ENCODE assay signal across 15 mouse cellular contexts in the genomic region with DNA sequence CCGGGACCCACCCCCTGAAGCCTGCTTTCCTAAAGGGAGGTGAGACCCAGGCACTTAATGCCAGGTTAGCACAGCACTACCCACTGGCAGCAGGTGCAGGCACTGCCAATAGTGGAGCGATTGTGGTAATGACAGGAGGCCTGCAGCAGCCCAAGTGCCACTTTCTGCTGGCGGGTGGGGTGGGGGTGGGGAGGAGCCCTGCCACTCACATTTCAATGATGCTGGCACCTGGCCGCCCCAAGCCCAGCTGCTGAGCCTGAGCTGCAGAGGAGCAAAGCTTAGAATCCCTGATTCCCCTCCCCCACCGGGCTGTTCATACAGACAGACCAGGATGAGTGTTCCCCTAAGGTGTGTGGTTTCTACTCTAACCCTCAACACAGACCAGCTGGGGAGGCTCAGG. TPM values are rescaled to one million over a fixed set of nuclear protein-coding genes. Genes with fewer than 3 reads are reported as not detected.
DNase-seq lines count a peak whose midpoint lies in the region; ATAC-seq and TF ChIP-seq lines count a peak whose summit lies in the region.
"Had no signal": no experiment of that assay in that cellular context is flagged by ENCODE, and none has a peak within 500 bp of the region (broad histone marks: within the 10 kb centered on the region; RNA-seq: fewer than 3 reads in every experiment).

No protein-coding gene starts in this region.

- H3K4me1 ChIP-seq in hindbrain, embryonic 10.5 days (replicated peaks): peaks cover 37% of the 10 kb centered on the region
- peaks cover 8% of the 10 kb centered on the region for H3K4me1 ChIP-seq in hindbrain, embryonic 16.5 days (ENCODE audit: control insufficient read depth, insufficient read depth, low read depth, low read length)
- H3K4me1 ChIP-seq in neural tube, embryonic 13.5 days (replicated peaks): peaks cover 20% of the 10 kb centered on the region
- H3K4me1 ChIP-seq in forebrain, postnatal 0 days (ENCODE audit: insufficient read depth): no peaks in the 10 kb centered on the region

- no peak overlapping the region for H3K4me3 ChIP-seq in hindbrain, embryonic 10.5 days
- H3K4me3 ChIP-seq in hindbrain, embryonic 16.5 days (ENCODE audit: low read length): no peak overlapping the region
- H3K4me3 ChIP-seq in neural tube, embryonic 13.5 days: no peak overlapping the region
- H3K4me3 ChIP-seq in forebrain, postnatal 0 days (ENCODE audit: low read depth, low read length): no peak overlapping the region
- H3K4me3 ChIP-seq: intestine, embryonic 15.5 days; liver, embryonic 13.5 days had no signal

- H3K27me3 ChIP-seq in hindbrain, embryonic 10.5 days (ENCODE audit: insufficient read depth, poor library complexity, severe bottlenecking): peaks cover 45% of the 10 kb centered on the region
- peaks cover 4% of the 10 kb centered on the region for H3K27me3 ChIP-seq in hindbrain, embryonic 16.5 days (replicated peaks; ENCODE audit: control insufficient read depth, insufficient read depth, low read length)
- H3K27me3 ChIP-seq in neural tube, embryonic 13.5 days: peaks cover 35% of the 10 kb centered on the region
- no peaks in the 10 kb centered on the region for H3K27me3 ChIP-seq in forebrain, postnatal 0 days (ENCODE audit: insufficient read depth, low read length)

- H3K36me3 ChIP-seq in hindbrain, embryonic 10.5 days: no peaks in the 10 kb centered on the region
- H3K36me3 ChIP-seq in hindbrain, embryonic 16.5 days (ENCODE audit: control insufficient read depth, insufficient read depth, low read length): no peaks in the 10 kb centered on the region
- no peaks in the 10 kb centered on the region for H3K36me3 ChIP-seq in neural tube, embryonic 13.5 days
- H3K36me3 ChIP-seq in forebrain, postnatal 0 days (ENCODE audit: insufficient read depth): no peaks in the 10 kb centered on the region
- H3K36me3 ChIP-seq: G1E; intestine, embryonic 15.5 days; liver, embryonic 13.5 days had no signal

- no peak for ATAC-seq in hindbrain, embryonic 16.5 days
- 0 out of 2 replicates have a peak, but pooled peaks have one; percentile 32 for ATAC-seq in neural tube, embryonic 13.5 days (ENCODE audit: low read depth)
- ATAC-seq in forebrain, postnatal 0 days: peak; percentile 46; the same call in 1 of the 2 replicates
- ATAC-seq: intestine, embryonic 15.5 days had no signal

- no peak for TF ChIP-seq CTCF in forebrain, postnatal 0 days (IDR thresholded peaks at IDR 0.05; ENCODE audit: low read depth)

- no peak for DNase-seq in hindbrain, embryonic 10.5 days (ENCODE audit: low spot score)
- no peak for DNase-seq in neural tube, embryonic 10.5 days (ENCODE audit: extremely low spot score, low spot score)
- DNase-seq in forebrain, postnatal 0 days: peak; percentile 38
- DNase-seq in thymus, postnatal 36 days: peak; percentile 76 to 88
- no peak for DNase-seq in layer of hippocampus, postnatal 25 days (ENCODE audit: extremely low spot score in 1 of 2, low spot score in 1 of 2)
- DNase-seq in heart, postnatal 14 days: no peak
- DNase-seq: adrenal gland, postnatal 14 days; layer of hippocampus, adult 9-11 months; liver, embryonic 13.5 days had no signal

- intact Hi-C loops in heart, postnatal 14 days (cut with DNase I): no loop called here

- WGBS in hindbrain, embryonic 10.5 days: 34% methylated on average over 5 of the region's 5 CpGs
- WGBS in hindbrain, embryonic 16.5 days: 48% methylated on average over 4 of the region's 5 CpGs
- WGBS in neural tube, embryonic 13.5 days: 28% methylated on average over 5 of the region's 5 CpGs
- WGBS in forebrain, postnatal 0 days: 19% methylated on average over 5 of the region's 5 CpGs

- no peak overlapping the region for H3K9ac ChIP-seq in hindbrain, embryonic 16.5 days (ENCODE audit: low read depth, low read length)
- no peak overlapping the region for H3K9ac ChIP-seq in neural tube, embryonic 13.5 days
- H3K9ac ChIP-seq in forebrain, postnatal 0 days: no peak overlapping the region
- H3K9ac ChIP-seq: intestine, embryonic 15.5 days; liver, embryonic 13.5 days had no signal

- no peaks in the 10 kb centered on the region for H3K9me3 ChIP-seq in hindbrain, embryonic 10.5 days
- H3K9me3 ChIP-seq in hindbrain, embryonic 16.5 days (ENCODE audit: control insufficient read depth, low read length): no peaks in the 10 kb centered on the region
- no peaks in the 10 kb centered on the region for H3K9me3 ChIP-seq in neural tube, embryonic 13.5 days
- H3K9me3 ChIP-seq in forebrain, postnatal 0 days (ENCODE audit: low read length): no peaks in the 10 kb centered on the region
- H3K9me3 ChIP-seq: G1E; intestine, embryonic 15.5 days; liver, embryonic 13.5 days had no signal

- H3K4me2 ChIP-seq in hindbrain, embryonic 16.5 days (ENCODE audit: low read length): no peak overlapping the region
- no peak overlapping the region for H3K4me2 ChIP-seq in neural tube, embryonic 13.5 days
- no peak overlapping the region for H3K4me2 ChIP-seq in forebrain, postnatal 0 days (ENCODE audit: low read depth)
- H3K4me2 ChIP-seq: intestine, embryonic 15.5 days; liver, embryonic 13.5 days had no signal

- 0 out of 2 replicates have a peak overlapping the region, but pooled peaks have one; percentile 5 for H3K27ac ChIP-seq in hindbrain, embryonic 10.5 days
- no peak overlapping the region for H3K27ac ChIP-seq in hindbrain, embryonic 16.5 days (ENCODE audit: low read depth, low read length)
- H3K27ac ChIP-seq in neural tube, embryonic 13.5 days (replicated peaks): no peak overlapping the region
- H3K27ac ChIP-seq in forebrain, postnatal 0 days (ENCODE audit: low read depth, low read length): no peak overlapping the region
- H3K27ac ChIP-seq: intestine, embryonic 15.5 days; kidney, postnatal 0 days; liver, embryonic 13.5 days had no signal

RNA-seq across cellular contexts. Expression of a gene that starts 8.6 kb away (rescaled TPM):
- polyA plus RNA-seq in hindbrain, embryonic 10.5 days (2016; fragmentation: Nextera tagmentation; extraction: Ambion mirVana): 1.5 and 4.2 TPM in 2 replicates
- 2.1 and 2.7 TPM in 2 replicates for polyA plus RNA-seq in hindbrain, embryonic 16.5 days (2015; fragmentation: Nextera tagmentation; extraction: Ambion mirVana)
- polyA plus RNA-seq in neural tube, embryonic 13.5 days (2015; fragmentation: Nextera tagmentation; extraction: Ambion mirVana): 2.5 TPM in 2 replicates
- 11.3 and 13.3 TPM in 2 replicates for total RNA-seq in forebrain, postnatal 0 days (2014; rRNA removed)
- polyA plus RNA-seq in forebrain, postnatal 0 days (2015; fragmentation: Nextera tagmentation; extraction: Ambion mirVana): 4.6 and 6.1 TPM in 2 replicates
- 10 to 100 TPM; 45.3 to 50.7 TPM for total RNA-seq in layer of hippocampus, postnatal 25 days (2021)
- total RNA-seq in heart, postnatal 14 days (2021): not detected
- total RNA-seq: adrenal gland, postnatal 14 days had no signal
- polyA plus RNA-seq: G1E; heart, postnatal 0 days; kidney, postnatal 0 days; liver, embryonic 13.5 days had no signal

RNA-seq across cellular contexts. Expression of a gene that starts 23.4 kb away (rescaled TPM):
- 29.0 and 42.2 TPM in 2 replicates for polyA plus RNA-seq in hindbrain, embryonic 10.5 days (2016; fragmentation: Nextera tagmentation; extraction: Ambion mirVana)
- polyA plus RNA-seq in hindbrain, embryonic 16.5 days (2015; fragmentation: Nextera tagmentation; extraction: Ambion mirVana): 70.5 and 72.8 TPM in 2 replicates
- 61.2 and 64.5 TPM in 2 replicates for polyA plus RNA-seq in neural tube, embryonic 13.5 days (2015; fragmentation: Nextera tagmentation; extraction: Ambion mirVana)
- total RNA-seq in forebrain, postnatal 0 days (2014; rRNA removed): 63.0 and 64.2 TPM in 2 replicates
- 61.0 and 69.8 TPM in 2 replicates for polyA plus RNA-seq in forebrain, postnatal 0 days (2015; fragmentation: Nextera tagmentation; extraction: Ambion mirVana)
- 10 to 100 TPM; 46.6 to 47.0 TPM for total RNA-seq in layer of hippocampus, postnatal 25 days (2021)
- 10 to 100 TPM; 33.4 to 35.7 TPM for total RNA-seq in heart, postnatal 14 days (2021)

RNA-seq across cellular contexts. Expression of a gene that starts 25.3 kb away (rescaled TPM):
- polyA plus RNA-seq in hindbrain, embryonic 10.5 days (2016; fragmentation: Nextera tagmentation; extraction: Ambion mirVana): 33.9 TPM in 2 replicates
- 33.1 and 33.2 TPM in 2 replicates for polyA plus RNA-seq in hindbrain, embryonic 16.5 days (2015; fragmentation: Nextera tagmentation; extraction: Ambion mirVana)
- polyA plus RNA-seq in neural tube, embryonic 13.5 days (2015; fragmentation: Nextera tagmentation; extraction: Ambion mirVana): 31.5 and 32.9 TPM in 2 replicates
- 27.9 and 32.2 TPM in 2 replicates for total RNA-seq in forebrain, postnatal 0 days (2014; rRNA removed)
- 23.5 and 25.5 TPM in 2 replicates for polyA plus RNA-seq in forebrain, postnatal 0 days (2015; fragmentation: Nextera tagmentation; extraction: Ambion mirVana)
- total RNA-seq in layer of hippocampus, postnatal 25 days (2021): 10 to 100 TPM; 17.6 to 17.9 TPM
- total RNA-seq in heart, postnatal 14 days (2021): 10 to 100 TPM; 18.7 to 19.7 TPM

RNA-seq across cellular contexts. Expression of a gene that starts 53.4 kb away (rescaled TPM):
- polyA plus RNA-seq in hindbrain, embryonic 10.5 days (2016; fragmentation: Nextera tagmentation; extraction: Ambion mirVana): 10.0 and 14.7 TPM in 2 replicates
- polyA plus RNA-seq in hindbrain, embryonic 16.5 days (2015; fragmentation: Nextera tagmentation; extraction: Ambion mirVana): 53.0 and 61.1 TPM in 2 replicates
- polyA plus RNA-seq in neural tube, embryonic 13.5 days (2015; fragmentation: Nextera tagmentation; extraction: Ambion mirVana): 44.8 and 45.2 TPM in 2 replicates
- 82.6 and 104 TPM in 2 replicates for total RNA-seq in forebrain, postnatal 0 days (2014; rRNA removed)
- 32.8 and 47.0 TPM in 2 replicates for polyA plus RNA-seq in forebrain, postnatal 0 days (2015; fragmentation: Nextera tagmentation; extraction: Ambion mirVana)
- total RNA-seq in layer of hippocampus, postnatal 25 days (2021): 10 to 100 TPM; 37.7 to 43.3 TPM
- total RNA-seq in heart, postnatal 14 days (2021): 1 to 10 TPM; 2.9 to 3.3 TPM

RNA-seq across cellular contexts. Expression of a gene that starts 53.5 kb away (rescaled TPM):
- polyA plus RNA-seq in hindbrain, embryonic 10.5 days (2016; fragmentation: Nextera tagmentation; extraction: Ambion mirVana): 794 and 830 TPM in 2 replicates
- 514 and 534 TPM in 2 replicates for polyA plus RNA-seq in hindbrain, embryonic 16.5 days (2015; fragmentation: Nextera tagmentation; extraction: Ambion mirVana)
- 695 and 718 TPM in 2 replicates for polyA plus RNA-seq in neural tube, embryonic 13.5 days (2015; fragmentation: Nextera tagmentation; extraction: Ambion mirVana)
- total RNA-seq in forebrain, postnatal 0 days (2014; rRNA removed): 301 and 392 TPM in 2 replicates
- polyA plus RNA-seq in forebrain, postnatal 0 days (2015; fragmentation: Nextera tagmentation; extraction: Ambion mirVana): 581 and 734 TPM in 2 replicates
- 100 to 1,000 TPM; 181 to 185 TPM for total RNA-seq in layer of hippocampus, postnatal 25 days (2021)
- total RNA-seq in heart, postnatal 14 days (2021): 100 to 1,000 TPM; 167 to 177 TPM

Comparison
In these comparisons a context has a peak if more than half of its experiments do, and no peak if none do; other contexts are left out.
1. DNase-seq: peak in forebrain, postnatal 0 days (single experiment) and thymus, postnatal 36 days (2 of 2); none in hindbrain, embryonic 10.5 days (single experiment), neural tube, embryonic 10.5 days (single experiment), layer of hippocampus, postnatal 25 days (0 of 2) and heart, postnatal 14 days (0 of 2).